Mouse (Mus musculus) thymus, postnatal 14 days (tissue): ENCODE measurements at regions not wholly inside any gene's neighbourhood (a gene's known extent, or its start where the extent isn't known, plus 50 kb on each side); places are given as distances from the start of the nearest gene placed in this dataset.
A peak's percentile ranks its signal among the peaks of the same experiment; 100 is the strongest.

ENCODE experiments used
- DNase-seq: peaks from one replicate; pipeline ENCODE4 v3.0.0; 2021

- no peak for DNase-seq
These were observed 483.5 kb upstream of the Pkdcc start for GRCm38 (mm10) chr17:82731561-82731960.

GRCm38 (mm10) chr17:82742445-82742844 is 472.6 kb upstream of the Pkdcc start:
- no peak for DNase-seq

GRCm38 (mm10) chr17:82757400-82757799 is 457.7 kb upstream of the Pkdcc start:
- no peak for DNase-seq

GRCm38 (mm10) chr17:82779096-82779495 is 436.0 kb upstream of the Pkdcc start:
- DNase-seq, result no peak

- DNase-seq, result no peak
These were observed 393.0 kb upstream of the Pkdcc start for GRCm38 (mm10) chr17:82822129-82822528.

- no peak for DNase-seq
These were observed 391.0 kb upstream of the Pkdcc start for GRCm38 (mm10) chr17:82824057-82824456.

- DNase-seq, result no peak
These were observed 390.5 kb upstream of the Pkdcc start for GRCm38 (mm10) chr17:82824619-82825018.

- DNase-seq, result no peak
These were observed 387.9 kb upstream of the Pkdcc start for GRCm38 (mm10) chr17:82827170-82827569.

GRCm38 (mm10) chr17:82827841-82828240 is 387.3 kb upstream of the Pkdcc start:
- DNase-seq, result no peak

- no peak for DNase-seq
These were observed 386.6 kb upstream of the Pkdcc start for GRCm38 (mm10) chr17:82828434-82828997.

GRCm38 (mm10) chr17:82829415-82829814 is 385.7 kb upstream of the Pkdcc start:
- DNase-seq, result no peak

GRCm38 (mm10) chr17:82834177-82834576 is 380.9 kb upstream of the Pkdcc start:
- no peak for DNase-seq

GRCm38 (mm10) chr17:82836115-82836514 is 379.0 kb upstream of the Pkdcc start:
- no peak for DNase-seq

- no peak for DNase-seq
These were observed 368.2 kb upstream of the Pkdcc start for GRCm38 (mm10) chr17:82846776-82847494.

- DNase-seq, result peak; percentile 32
These were observed 357.6 kb upstream of the Pkdcc start for GRCm38 (mm10) chr17:82857199-82858147.

GRCm38 (mm10) chr17:82860391-82860790 is 354.7 kb upstream of the Pkdcc start:
- no peak for DNase-seq

GRCm38 (mm10) chr17:82860966-82861365 is 354.1 kb upstream of the Pkdcc start:
- DNase-seq, result no peak

- no peak for DNase-seq
These were observed 338.0 kb upstream of the Pkdcc start for GRCm38 (mm10) chr17:82877131-82877530.

GRCm38 (mm10) chr17:82900602-82901001 is 314.5 kb upstream of the Pkdcc start:
- DNase-seq, result no peak

GRCm38 (mm10) chr17:82901098-82901891 is 313.8 kb upstream of the Pkdcc start:
- DNase-seq, result no peak

GRCm38 (mm10) chr17:82904961-82905360 is 310.1 kb upstream of the Pkdcc start:
- DNase-seq, result no peak

- DNase-seq, result no peak
These were observed 309.6 kb upstream of the Pkdcc start for GRCm38 (mm10) chr17:82905483-82905882.

- no peak for DNase-seq
These were observed 305.9 kb upstream of the Pkdcc start for GRCm38 (mm10) chr17:82909189-82909588.
